Mouse (Mus musculus): ENCODE measurements around the gene Rnf166. TPM values are rescaled to one million over a fixed set of nuclear protein-coding genes. Genes with fewer than 3 reads are reported as not detected.

The Rnf166 gene
- polyA plus RNA-seq, 1 experiment: 32.7 TPM

DNA sequence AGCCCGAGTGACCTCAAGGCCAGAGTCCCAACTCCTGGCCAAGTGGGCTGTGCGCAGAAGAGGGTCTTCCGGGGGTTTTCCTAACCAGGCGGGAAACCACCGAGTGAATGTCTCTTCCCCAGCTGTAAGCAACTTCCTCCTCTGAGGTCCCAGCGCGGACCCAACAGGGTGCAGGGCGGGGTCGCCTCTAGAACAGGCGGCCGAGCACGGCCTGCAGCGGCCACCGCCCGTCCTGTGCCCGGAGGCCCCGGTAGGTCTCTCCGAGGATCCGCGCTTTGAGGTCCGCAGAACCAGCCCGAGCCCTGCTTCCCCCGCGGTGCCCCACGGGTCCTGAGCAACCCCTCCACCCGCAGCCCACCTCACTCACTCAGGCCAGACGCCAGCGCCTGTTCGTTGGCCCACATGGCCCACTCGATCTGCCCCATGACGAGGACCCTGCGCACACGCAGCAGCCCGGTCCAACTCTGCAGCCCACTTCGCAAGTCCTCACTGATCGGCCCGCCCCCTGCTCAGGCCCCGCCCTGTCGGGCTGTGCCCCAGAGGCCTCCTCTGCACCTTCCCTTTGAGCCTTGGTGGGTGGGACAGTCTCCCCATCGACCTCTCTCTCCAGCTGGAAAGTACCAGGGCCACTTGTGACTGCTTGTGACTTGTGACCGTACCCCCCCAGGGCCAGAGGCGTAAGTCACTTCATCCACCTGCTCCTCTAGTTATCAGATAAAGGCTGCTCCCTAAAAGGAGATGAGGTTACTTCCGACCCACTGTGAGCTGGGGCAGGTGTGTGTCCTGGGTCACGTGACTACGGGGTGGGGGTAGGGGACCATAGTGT, 43.2 kb downstream of the Rnf166 start, which contains the start of gene Cyba:
Gene Cyba (minus strand): TSS at position 488 of the 826 bp plus-strand sequence.
- WGBS: 1% methylated on average over 45 of the region's 45 CpGs
- peaks cover 11% of the 10 kb centered on the region; the same call in 1 of the 2 replicates for H3K4me1 ChIP-seq (ENCODE audit: control insufficient read depth, insufficient read depth, low read length)

DNA sequence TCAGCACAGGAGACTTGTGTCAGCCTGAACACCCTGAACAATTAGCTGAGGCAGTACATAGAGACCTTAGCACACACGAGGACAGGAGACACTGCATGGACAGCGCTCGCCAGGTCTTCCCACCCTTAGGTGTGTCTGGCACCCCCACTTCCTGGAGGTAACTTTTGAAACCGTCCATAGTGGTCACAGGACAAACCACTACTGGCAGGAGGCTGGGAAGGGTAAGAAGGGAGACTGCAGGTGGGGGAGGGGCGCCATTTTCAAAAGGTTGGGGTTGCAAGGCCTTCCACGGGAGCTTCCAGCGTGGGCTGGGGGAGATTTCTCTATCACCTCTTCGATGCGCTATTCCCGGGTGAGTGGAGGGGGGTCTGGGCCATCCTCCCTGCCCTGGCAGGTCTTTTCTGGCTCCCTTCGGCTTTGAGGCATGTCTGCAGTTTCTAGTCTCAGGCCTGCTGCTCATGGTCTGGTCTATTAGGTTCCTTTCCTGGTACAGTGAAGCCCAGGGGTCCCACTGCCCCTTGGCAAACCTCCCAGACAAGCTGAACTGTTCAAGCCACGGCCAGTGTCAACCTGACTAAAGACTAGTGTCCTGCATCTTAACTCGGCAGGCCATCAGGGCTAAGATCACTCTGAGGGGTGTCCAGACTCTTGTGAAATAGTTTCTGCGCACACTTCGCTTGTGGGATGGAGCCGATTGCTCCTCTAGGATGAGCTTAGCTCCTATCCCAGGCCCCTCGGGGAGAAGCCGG, 44.0 kb downstream of the Rnf166 start:
- no peak for TF ChIP-seq POLR2A (IDR thresholded peaks at IDR 0.05; ENCODE audit: borderline replicate concordance, control insufficient read depth, low read depth, low read length)
- TF ChIP-seq CTCF (IDR thresholded peaks at IDR 0.05; ENCODE audit: control insufficient read depth, insufficient read depth, low read length): no peak
- WGBS: 7% methylated on average over 18 of the region's 18 CpGs
- Histone ChIP-seq H3K27ac (ENCODE audit: control insufficient read depth, insufficient read depth, low read depth, low read length, poor library complexity) (peak overlapping the region; percentile 98), H3K4me3 (replicated peaks; ENCODE audit: control insufficient read depth, low read depth, low read length) (peak overlapping the region; percentile 90), H3K4me1 (ENCODE audit: control insufficient read depth, insufficient read depth, low read length) (peaks cover 8% of the 10 kb centered on the region; the same call in 1 of the 2 replicates)

More for the DNA sequence above, 43.2 kb downstream of the Rnf166 start, which contains the start of gene Cyba:
- peak within 1 kb of the TSS; percentile 90 for H3K4me3 ChIP-seq (replicated peaks; ENCODE audit: control insufficient read depth, low read depth, low read length)
- peak within 1 kb of the TSS; percentile 98 for H3K27ac ChIP-seq (ENCODE audit: control insufficient read depth, insufficient read depth, low read depth, low read length, poor library complexity)
- no peak; the same call in 1 of the 2 replicates for TF ChIP-seq CTCF (IDR thresholded peaks at IDR 0.05; ENCODE audit: control insufficient read depth, insufficient read depth, low read length)
- peak; percentile 90 for TF ChIP-seq POLR2A (IDR thresholded peaks at IDR 0.05; ENCODE audit: borderline replicate concordance, control insufficient read depth, low read depth, low read length)

DNA sequence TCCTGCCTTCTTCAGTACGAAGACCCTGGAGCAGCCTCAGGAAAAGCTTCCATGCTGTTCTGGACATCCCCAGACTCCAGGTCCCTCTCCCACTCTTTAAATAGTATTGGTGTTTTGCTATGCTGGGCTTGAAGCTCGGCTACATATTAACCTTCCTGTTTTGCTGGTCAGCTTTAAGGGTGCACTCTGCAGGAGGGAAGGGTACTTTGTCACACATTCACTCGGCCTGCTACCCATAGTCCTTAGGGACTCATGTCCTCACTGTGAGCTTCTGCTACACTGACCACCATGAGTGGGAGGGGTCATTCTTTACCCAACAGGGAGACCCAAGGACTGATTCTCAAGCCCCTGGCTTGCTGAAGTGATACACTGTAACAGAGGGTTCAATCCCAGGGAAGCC, 45.2 kb downstream of the Rnf166 start:
- WGBS: 33% methylated on average over 3 of the region's 3 CpGs
- peak overlapping the region; percentile 33 for H3K4me3 ChIP-seq (replicated peaks; ENCODE audit: control insufficient read depth, low read depth, low read length)
- TF ChIP-seq POLR2A (IDR thresholded peaks at IDR 0.05; ENCODE audit: borderline replicate concordance, control insufficient read depth, low read depth, low read length): no peak
- TF ChIP-seq CTCF (IDR thresholded peaks at IDR 0.05; ENCODE audit: control insufficient read depth, insufficient read depth, low read length): no peak
- peak overlapping the region; percentile 95 for H3K27ac ChIP-seq (ENCODE audit: control insufficient read depth, insufficient read depth, low read depth, low read length, poor library complexity)
- peaks cover 5% of the 10 kb centered on the region; the same call in 1 of the 2 replicates for H3K4me1 ChIP-seq (ENCODE audit: control insufficient read depth, insufficient read depth, low read length)

DNA sequence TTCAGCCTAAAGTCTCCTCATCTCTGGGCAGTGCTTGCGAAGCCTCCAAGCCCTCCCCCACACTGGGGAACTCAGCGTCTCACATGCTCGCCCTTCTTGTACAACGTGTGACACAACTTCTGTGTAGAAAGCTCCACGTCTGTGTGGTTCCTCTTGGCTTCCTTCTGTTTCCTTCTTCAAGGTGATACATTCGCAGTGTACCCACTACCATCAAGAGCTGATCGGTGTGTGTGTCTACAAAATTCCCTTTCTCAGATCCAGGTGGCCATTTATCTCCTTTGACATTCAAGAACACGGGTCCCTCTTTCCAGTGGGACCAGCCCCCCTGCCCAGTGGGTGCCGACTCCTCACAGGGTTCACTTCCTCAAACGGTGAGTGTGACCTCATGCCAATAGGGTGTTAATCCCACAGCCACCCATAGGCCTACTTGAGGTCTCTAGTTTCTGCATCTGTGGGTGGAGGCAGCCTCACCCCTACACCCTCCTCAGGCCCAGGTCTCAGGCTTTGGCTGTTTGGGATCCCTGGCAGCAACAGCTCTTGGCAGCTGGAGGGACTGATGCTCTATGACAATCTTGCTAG, 45.7 kb downstream of the Rnf166 start:
- Histone ChIP-seq H3K27ac (ENCODE audit: control insufficient read depth, insufficient read depth, low read depth, low read length, poor library complexity) (peak overlapping the region; percentile 95), H3K4me3 (replicated peaks; ENCODE audit: control insufficient read depth, low read depth, low read length) (peak overlapping the region; percentile 28), H3K4me1 (ENCODE audit: control insufficient read depth, insufficient read depth, low read length) (peaks cover 5% of the 10 kb centered on the region; the same call in 1 of the 2 replicates)
- TF ChIP-seq POLR2A (IDR thresholded peaks at IDR 0.05; ENCODE audit: borderline replicate concordance, control insufficient read depth, low read depth, low read length) (peak; percentile 66), CTCF (IDR thresholded peaks at IDR 0.05; ENCODE audit: control insufficient read depth, insufficient read depth, low read length) (peak; percentile 20; the same call in 1 of the 2 replicates)
- 10% methylated on average over 10 of the region's 10 CpGs for WGBS

DNA sequence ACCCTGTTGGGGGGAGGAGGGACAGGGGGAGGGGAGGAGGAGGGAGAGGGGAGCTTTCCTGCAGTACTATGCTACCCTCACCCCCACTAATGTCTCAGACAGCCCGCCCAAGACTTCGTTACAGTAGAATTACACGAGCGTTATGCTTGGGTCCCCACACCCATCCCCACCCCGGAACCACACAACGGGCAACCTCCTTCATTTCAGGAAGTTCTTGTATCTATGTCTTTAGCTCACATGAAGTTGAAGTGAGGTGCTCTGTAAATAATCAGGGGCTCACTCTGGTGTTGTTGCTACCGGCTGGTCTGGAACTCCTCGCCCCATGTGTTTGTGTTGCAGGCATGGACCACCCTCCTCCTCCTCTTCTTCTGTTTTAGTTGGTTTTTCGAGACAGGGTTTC, 47.7 kb downstream of the Rnf166 start:
- TF ChIP-seq CTCF (IDR thresholded peaks at IDR 0.05; ENCODE audit: control insufficient read depth, insufficient read depth, low read length) (no peak), POLR2A (IDR thresholded peaks at IDR 0.05; ENCODE audit: borderline replicate concordance, control insufficient read depth, low read depth, low read length) (no peak)
- 35% methylated on average over 9 of the region's 9 CpGs for WGBS
- H3K4me3 ChIP-seq (replicated peaks; ENCODE audit: control insufficient read depth, low read depth, low read length): no peak overlapping the region
- H3K27ac ChIP-seq (ENCODE audit: control insufficient read depth, insufficient read depth, low read depth, low read length, poor library complexity): peak overlapping the region; percentile 63
- H3K4me1 ChIP-seq (ENCODE audit: control insufficient read depth, insufficient read depth, low read length): peaks cover 5% of the 10 kb centered on the region; the same call in 1 of the 2 replicates

DNA sequence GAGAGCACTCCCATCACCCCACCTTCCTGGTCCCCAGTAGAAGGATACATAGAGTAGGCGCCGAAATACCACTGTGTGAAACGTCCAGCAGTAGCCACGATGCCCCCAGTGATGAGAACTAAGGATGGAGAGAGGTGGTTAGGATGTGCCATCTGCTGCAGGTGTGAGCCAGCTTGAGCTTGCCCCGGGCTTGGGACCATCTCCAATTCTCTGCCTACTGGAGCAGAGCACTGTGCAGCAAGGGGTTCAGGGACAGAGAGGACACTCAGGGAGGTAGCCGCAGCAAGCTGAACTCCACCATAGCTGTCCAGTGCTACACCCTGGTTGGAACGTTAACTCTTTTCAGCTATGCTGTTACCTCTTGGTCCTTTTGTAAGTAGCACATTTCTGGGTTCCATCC, 48.3 kb downstream of the Rnf166 start:
- H3K27ac ChIP-seq (ENCODE audit: control insufficient read depth, insufficient read depth, low read depth, low read length, poor library complexity): peak overlapping the region; percentile 37; the same call in 1 of the 2 replicates
- WGBS: 83% methylated on average over 7 of the region's 7 CpGs
- TF ChIP-seq CTCF (IDR thresholded peaks at IDR 0.05; ENCODE audit: control insufficient read depth, insufficient read depth, low read length) (no peak), POLR2A (IDR thresholded peaks at IDR 0.05; ENCODE audit: borderline replicate concordance, control insufficient read depth, low read depth, low read length) (no peak)
- peaks cover 5% of the 10 kb centered on the region; the same call in 1 of the 2 replicates for H3K4me1 ChIP-seq (ENCODE audit: control insufficient read depth, insufficient read depth, low read length)
- H3K4me3 ChIP-seq (replicated peaks; ENCODE audit: control insufficient read depth, low read depth, low read length): no peak overlapping the region

DNA sequence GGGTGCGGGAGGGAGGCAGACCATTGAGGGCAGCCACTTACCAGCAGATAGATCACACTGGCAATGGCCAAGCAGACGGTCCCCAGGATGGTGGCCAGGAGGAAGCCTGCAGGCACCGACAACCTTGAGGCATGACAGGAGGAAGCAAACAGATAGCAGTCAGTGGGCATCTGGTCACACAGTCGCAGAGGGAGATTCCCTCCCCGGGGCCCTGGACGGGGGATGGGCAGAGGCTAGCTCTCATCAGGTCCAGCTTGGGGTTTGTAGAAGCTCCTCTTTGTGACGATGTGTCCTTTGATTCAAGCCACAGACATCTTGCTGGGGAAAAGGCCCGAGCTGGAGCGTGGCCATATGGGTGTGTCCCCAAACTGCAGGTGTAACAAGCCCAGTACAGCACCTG, 49.7 kb downstream of the Rnf166 start:
- no peak for TF ChIP-seq POLR2A (IDR thresholded peaks at IDR 0.05; ENCODE audit: borderline replicate concordance, control insufficient read depth, low read depth, low read length)
- TF ChIP-seq CTCF (IDR thresholded peaks at IDR 0.05; ENCODE audit: control insufficient read depth, insufficient read depth, low read length): no peak
- no peak overlapping the region for H3K27ac ChIP-seq (ENCODE audit: control insufficient read depth, insufficient read depth, low read depth, low read length, poor library complexity)
- no peak overlapping the region for H3K4me3 ChIP-seq (replicated peaks; ENCODE audit: control insufficient read depth, low read depth, low read length)
- H3K4me1 ChIP-seq (ENCODE audit: control insufficient read depth, insufficient read depth, low read length): peaks cover 5% of the 10 kb centered on the region; the same call in 1 of the 2 replicates
- WGBS: 79% methylated on average over 9 of the region's 9 CpGs

Measured in bone marrow, adult 2 months (tissue).